ENCODE assay signal across 8 mouse cellular contexts in genomic region chr3:95356701-95357449, GRCm38 (mm10). TPM values are rescaled to one million over a fixed set of nuclear protein-coding genes. Genes with fewer than 3 reads are reported as not detected.
DNase-seq lines count a peak whose midpoint lies in the region; ATAC-seq lines count a peak whose summit lies in the region.
"Not testable (repeated sequence)": the region's sequence is repeated elsewhere in the genome, so short reads cannot be mapped to it uniquely, and the experiment has no call there.

Gene Setdb1, minus strand, starts transcription at chr3:95357202.

- H3K27me3 ChIP-seq in intestine, embryonic 14.5 days (replicated peaks; ENCODE audit: control insufficient read depth, insufficient read depth, low read length), result not testable (repeated sequence)

- H3K4me2 ChIP-seq in intestine, embryonic 14.5 days (ENCODE audit: low read length), result peak within 1 kb of the TSS; percentile 38

- H3K27ac ChIP-seq in intestine, embryonic 14.5 days (ENCODE audit: low read depth), result not testable (repeated sequence)

- intact Hi-C loops in left cerebral cortex, postnatal 14 days (cut with DNase I), result not testable (repeated sequence)

- H3K4me3 ChIP-seq in intestine, embryonic 14.5 days (ENCODE audit: low read depth, low read length), result peak within 1 kb of the TSS; percentile 46

- H3K9me3 ChIP-seq in intestine, embryonic 14.5 days (ENCODE audit: control insufficient read depth, low read length), result not testable (repeated sequence)

- peaks cover 21% of the 10 kb centered on the region for H3K36me3 ChIP-seq in intestine, embryonic 14.5 days (ENCODE audit: control insufficient read depth, insufficient read depth, low read length)

- ATAC-seq in intestine, embryonic 14.5 days (replicated peaks; ENCODE audit: low FRiP score, low TSS enrichment, low read depth), result peak; percentile 97

- H3K9ac ChIP-seq in intestine, embryonic 14.5 days (ENCODE audit: low read length), result peak within 1 kb of the TSS; percentile 37; the same call in 1 of the 2 replicates

- under 1% methylated on average over 32 of the region's 57 CpGs for WGBS in intestine, embryonic 14.5 days

- peak; percentile 95 for DNase-seq in adrenal gland, adult 18-20 months (ENCODE audit: low spot score in 2 of 2)
- DNase-seq in embryo, embryonic 11 days, result peak; percentile 97
- peak; percentile 90 for DNase-seq in gastrocnemius, postnatal 25 days
- DNase-seq in intestine, embryonic 14.5 days (ENCODE audit: low spot score), result peak; percentile 97
- DNase-seq in left cerebral cortex, postnatal 14 days (ENCODE audit: low spot score in 2 of 2), result peak; percentile 92 to 96
- DNase-seq in mesoderm, embryonic 11.5 days (ENCODE audit: low read depth, low spot score), result peak; percentile 98
- DNase-seq in right cerebral cortex, postnatal 36 days (ENCODE audit: low spot score in 2 of 2), result peak; percentile 82 to 85
- DNase-seq in yolk sac, embryonic 10.5 days (ENCODE audit: low spot score), result peak; percentile 95

- not testable (repeated sequence) for H3K4me1 ChIP-seq in intestine, embryonic 14.5 days (replicated peaks; ENCODE audit: control insufficient read depth, insufficient read depth, low read length)

RNA-seq across cellular contexts. Expression of gene Setdb1, which starts in this region (rescaled TPM):
- 10 to 100 TPM; 20.0 to 25.2 TPM for total RNA-seq in adrenal gland, adult 18-20 months (2021)
- 10 to 100 TPM; 10.2 to 11.8 TPM for total RNA-seq in gastrocnemius, postnatal 25 days (2021)
- 45.2 and 51.3 TPM in 2 replicates for polyA plus RNA-seq in intestine, embryonic 14.5 days (2014; fragmentation: Nextera tagmentation; extraction: Ambion mirVana)
- total RNA-seq in left cerebral cortex, postnatal 14 days (2021), result 10 to 100 TPM; 38.1 to 41.5 TPM
